Mouse (Mus musculus): ENCODE data around the gene Tlx1. TPM values are rescaled to one million over a fixed set of nuclear protein-coding genes. Genes with fewer than 3 reads are reported as not detected.

Gene Tlx1
- polyA plus RNA-seq, 1 experiment from 2014 or later = not detected

DNA sequence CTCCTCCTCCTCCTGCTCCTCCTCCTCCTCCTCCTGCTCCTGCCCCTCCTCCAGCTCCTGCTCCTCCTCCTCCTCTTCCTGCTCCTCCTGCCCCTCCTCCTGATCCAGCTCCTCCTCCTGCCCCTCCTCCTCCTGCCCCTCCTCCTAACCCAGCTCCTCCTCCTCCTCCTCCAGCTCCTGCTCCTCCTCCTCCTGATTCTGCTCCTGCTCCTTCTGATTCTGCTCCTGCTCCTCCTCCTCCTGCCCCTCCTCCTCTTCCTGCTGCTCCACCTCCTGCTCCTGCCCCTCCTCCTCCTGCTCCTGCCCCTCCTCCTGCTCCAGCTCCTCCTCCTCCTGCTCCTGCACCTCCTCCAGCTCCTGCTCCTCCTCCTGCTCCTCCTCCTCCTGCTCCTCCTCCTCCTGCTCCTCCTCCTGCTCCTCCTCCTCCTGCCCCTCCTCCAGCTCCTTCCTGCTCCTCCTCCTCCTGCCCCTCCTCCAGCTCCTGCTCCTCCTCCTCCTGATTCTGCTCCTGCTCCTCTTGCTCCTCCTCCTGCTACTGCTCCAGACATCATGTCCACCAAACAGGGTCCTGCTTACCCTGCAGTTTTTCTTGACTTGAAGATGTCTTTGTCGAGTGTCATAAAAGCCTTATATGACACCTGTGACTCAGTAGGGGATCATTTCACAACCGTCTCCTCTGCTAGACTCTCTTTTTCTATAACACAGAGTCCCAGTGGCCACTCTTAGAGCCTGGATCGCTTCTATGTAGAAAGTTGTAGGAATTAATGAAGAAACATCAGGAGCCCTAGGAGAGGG lies 55.0 kb downstream of the Tlx1 start:
- peaks cover 48% of the 10 kb centered on the region for H3K27me3 ChIP-seq (replicated peaks)
- no peak overlapping the region for H3K27ac ChIP-seq
- H3K4me1 ChIP-seq = no peaks in the 10 kb centered on the region
- no peak for ATAC-seq
- 0 out of 2 replicates have a peak, but pooled peaks cover 8% of the 10 kb centered on the region for H3K9me3 ChIP-seq (replicated peaks)
- H3K4me2 ChIP-seq = no peak overlapping the region
- whole genome bisulfite sequencing (ENCODE audit: insufficient replicate concordance) = 61% methylated on average over 3 of the region's 3 CpGs
- H3K36me3 ChIP-seq = no peaks in the 10 kb centered on the region
- H3K4me3 ChIP-seq = no peak overlapping the region
- no peak overlapping the region for H3K9ac ChIP-seq

Other genes starting within 250 kb of the Tlx1 start
- 25.8 and 27.2 TPM in 2 replicates for gene Slf2, start 219.5 kb upstream of the Tlx1 start, polyA plus RNA-seq (2016; fragmentation: Nextera tagmentation; extraction: Ambion mirVana)
- 2.4 TPM in 2 replicates for gene Sema4g, start 161.6 kb upstream of the Tlx1 start, polyA plus RNA-seq (2016; fragmentation: Nextera tagmentation; extraction: Ambion mirVana)
- 18.5 and 20.9 TPM in 2 replicates for gene Twnk, start 145.0 kb upstream of the Tlx1 start, polyA plus RNA-seq (2016; fragmentation: Nextera tagmentation; extraction: Ambion mirVana)
- gene Mrpl43, start 144.2 kb upstream of the Tlx1 start, polyA plus RNA-seq (2016; fragmentation: Nextera tagmentation; extraction: Ambion mirVana) = 45.8 and 47.6 TPM in 2 replicates
- 18.3 and 19.6 TPM in 2 replicates for gene Lzts2, start 136.3 kb upstream of the Tlx1 start, polyA plus RNA-seq (2016; fragmentation: Nextera tagmentation; extraction: Ambion mirVana)
- gene Pdzd7, start 105.0 kb upstream of the Tlx1 start, polyA plus RNA-seq (2016; fragmentation: Nextera tagmentation; extraction: Ambion mirVana) = not detected in 2 replicates
- 4.1 TPM in 2 replicates for gene Sfxn3, start 103.2 kb upstream of the Tlx1 start, polyA plus RNA-seq (2016; fragmentation: Nextera tagmentation; extraction: Ambion mirVana)
- gene Kazald1, start 75.4 kb upstream of the Tlx1 start, polyA plus RNA-seq (2016; fragmentation: Nextera tagmentation; extraction: Ambion mirVana) = 0.18 and 0.35 TPM in 2 replicates
- gene Lbx1, start 85.1 kb downstream of the Tlx1 start, polyA plus RNA-seq (2016; fragmentation: Nextera tagmentation; extraction: Ambion mirVana) = 0.07 and 0.08 TPM in 2 replicates
- gene Btrc, start 213.1 kb downstream of the Tlx1 start, polyA plus RNA-seq (2016; fragmentation: Nextera tagmentation; extraction: Ambion mirVana) = 48.9 and 49.1 TPM in 2 replicates

Data from liver, embryonic 12.5 days (tissue).